Mouse (Mus musculus) G1E (cell line): ENCODE data around the gene Hspbap1. TPM values are rescaled to one million over a fixed set of nuclear protein-coding genes. Genes with fewer than 3 reads are reported as not detected.

Source experiments
- ATAC-seq: 2 replicates; pipeline ENCODE4 v1.8.0; 2016; ENCODE audit warnings: mild to moderate bottlenecking; ENCODE audit not compliant: insufficient number of reproducible peaks, poor library complexity, low FRiP score, severe bottlenecking; ENCODE audit errors: extremely low read depth
- DNase-seq: peaks from one replicate; pipeline ENCODE4 v3.0.0; 2012; ENCODE audit warnings: low spot score
- H3K27me3 ChIP-seq: 2 replicates; pipeline ENCODE4 v1.6.1; 2012; ENCODE audit warnings: mild to moderate bottlenecking, low read length, inconsistent platforms; ENCODE audit not compliant: insufficient read depth
- H3K36me3 ChIP-seq: replicated peaks from 2 replicates; pipeline ENCODE3; 2012; ENCODE audit warnings: mild to moderate bottlenecking, inconsistent platforms
- H3K4me1 ChIP-seq: 2 replicates; pipeline ENCODE4 v1.6.1; 2012; ENCODE audit warnings: low read depth, low read length, inconsistent platforms, mixed read lengths; ENCODE audit not compliant: insufficient read depth
- H3K4me3 ChIP-seq: 2 replicates; pipeline ENCODE4 v1.5.1; 2012; ENCODE audit warnings: low read depth, mild to moderate bottlenecking, inconsistent platforms, low read length, moderate library complexity, mixed read lengths
- H3K9me3 ChIP-seq: replicated peaks from 2 replicates; pipeline ENCODE4 v1.6.1; 2012; ENCODE audit warnings: inconsistent platforms
- CTCF ChIP-seq: IDR thresholded peaks from 2 replicates; pipeline ENCODE4 v1.5.1; 2012; ENCODE audit warnings: low read depth, low read length, inconsistent platforms, mixed read lengths
- GATA1 ChIP-seq: IDR thresholded peaks from 2 replicates; pipeline ENCODE4 v1.6.1; 2012; ENCODE audit warnings: borderline replicate concordance, low read length, inconsistent platforms, mixed read lengths
- GATA2 ChIP-seq: IDR thresholded peaks from 2 replicates; pipeline ENCODE4 v1.6.1; 2012; ENCODE audit warnings: low read depth, low read length, inconsistent platforms, borderline replicate concordance
- POLR2AphosphoS5 ChIP-seq: IDR thresholded peaks from 2 replicates; pipeline ENCODE4 v1.6.1; 2012; ENCODE audit warnings: low read depth, low read length, inconsistent platforms; ENCODE audit not compliant: insufficient replicate concordance
- TAL1 ChIP-seq: conservative IDR thresholded peaks from 2 replicates; pipeline ENCODE4 v1.6.1; 2012; ENCODE audit warnings: low read depth, low read length, inconsistent platforms, mixed read lengths
- polyA plus RNA-seq: library from polyadenylated mRNA; stranded (reverse); fragments of >175 nt; gene quantifications from 2 replicates; pipeline ENCODE4 v1.2.3, GENCODE M21; 2012
- total RNA-seq, 2 experiments: library from RNA; stranded (forward) in 1 of 2; stranded (reverse) in 1 of 2; fragments of 200-1000 nt in 1 of 2; fragments of >200 nt in 1 of 2; fragmentation: Nextera tagmentation in 1 of 2; gene quantifications; 2 replicates each; pipeline ENCODE4 v1.2.3; 2014 to 2017

Hspbap1 gene
- total and polyA plus RNA-seq, 3 experiments = 17.5 to 31.9 (median 18.3) TPM

- Histone ChIP-seq H3K9me3 (no peaks in the 10 kb centered on the region), H3K27me3 (no peaks in the 10 kb centered on the region), H3K36me3 (peaks cover 66% of the 10 kb centered on the region), H3K4me3 (no peak overlapping the region), H3K4me1 (peaks cover 9% of the 10 kb centered on the region; the same call in 1 of the 2 replicates)
- TF ChIP-seq CTCF (no peak), GATA2 (no peak), TAL1 (no peak), POLR2AphosphoS5 (no peak), GATA1 (no peak)
- no peak for ATAC-seq
- DNase-seq = no peak
These were observed 22.5 kb upstream of the Hspbap1 start for GRCm38 (mm10) chr16:35747417-35748236.

- H3K4me3 ChIP-seq = no peak overlapping the region
- no peak for TF ChIP-seq GATA1
- TF ChIP-seq CTCF = no peak
- TF ChIP-seq GATA2 = no peak
- no peak for TF ChIP-seq TAL1
- no peak for TF ChIP-seq POLR2AphosphoS5
- no peaks in the 10 kb centered on the region for H3K9me3 ChIP-seq
- DNase-seq (no peak), ATAC-seq (no peak)
- H3K36me3 ChIP-seq = peaks cover 61% of the 10 kb centered on the region
- H3K4me1 ChIP-seq = peaks cover 9% of the 10 kb centered on the region; the same call in 1 of the 2 replicates
- no peaks in the 10 kb centered on the region for H3K27me3 ChIP-seq
These were observed 22.0 kb upstream of the Hspbap1 start for GRCm38 (mm10) chr16:35748237-35748603.

GRCm38 (mm10) chr16:35749385-35749784, 20.8 kb upstream of the Hspbap1 start:
- Histone ChIP-seq H3K4me1 (peaks cover 7% of the 10 kb centered on the region; the same call in 1 of the 2 replicates), H3K9me3 (no peaks in the 10 kb centered on the region)
- ATAC-seq = no peak

GRCm38 (mm10) chr16:35751841-35752240, 18.3 kb upstream of the Hspbap1 start:
- ATAC-seq = no peak
- H3K36me3 ChIP-seq = peaks cover 35% of the 10 kb centered on the region
- no peaks in the 10 kb centered on the region for H3K9me3 ChIP-seq
- DNase-seq = no peak
- H3K4me3 ChIP-seq = no peak overlapping the region
- peaks cover 26% of the 10 kb centered on the region for H3K4me1 ChIP-seq
- H3K27me3 ChIP-seq = no peaks in the 10 kb centered on the region
- TF ChIP-seq GATA1 (no peak), POLR2AphosphoS5 (no peak), TAL1 (no peak), GATA2 (no peak), CTCF (no peak)

More at GRCm38 (mm10) chr16:35749385-35749784, 20.8 kb upstream of the Hspbap1 start:
- peaks cover 53% of the 10 kb centered on the region for H3K36me3 ChIP-seq
- DNase-seq = no peak
- TF ChIP-seq GATA1 (no peak), POLR2AphosphoS5 (no peak), TAL1 (no peak), GATA2 (no peak), CTCF (no peak)
- H3K4me3 ChIP-seq = no peak overlapping the region
- H3K27me3 ChIP-seq = no peaks in the 10 kb centered on the region

- no peak for TF ChIP-seq TAL1
- no peak for TF ChIP-seq POLR2AphosphoS5
- no peak for TF ChIP-seq GATA2
- no peak for TF ChIP-seq CTCF
- TF ChIP-seq GATA1 = no peak
- ATAC-seq (no peak), DNase-seq (no peak)
- Histone ChIP-seq H3K36me3 (peaks cover 21% of the 10 kb centered on the region), H3K27me3 (no peaks in the 10 kb centered on the region), H3K4me1 (peaks cover 35% of the 10 kb centered on the region), H3K9me3 (no peaks in the 10 kb centered on the region), H3K4me3 (no peak overlapping the region)
These were observed 16.2 kb upstream of the Hspbap1 start for GRCm38 (mm10) chr16:35753926-35754325.
